Mouse (Mus musculus): ENCODE results near the gene Psmb8. TPM values are rescaled to one million over a fixed set of nuclear protein-coding genes. Genes with fewer than 3 reads are reported as not detected.

Psmb8 gene
- polyA plus RNA-seq, 1 experiment from 2014 or later = 58.6 TPM

DNA sequence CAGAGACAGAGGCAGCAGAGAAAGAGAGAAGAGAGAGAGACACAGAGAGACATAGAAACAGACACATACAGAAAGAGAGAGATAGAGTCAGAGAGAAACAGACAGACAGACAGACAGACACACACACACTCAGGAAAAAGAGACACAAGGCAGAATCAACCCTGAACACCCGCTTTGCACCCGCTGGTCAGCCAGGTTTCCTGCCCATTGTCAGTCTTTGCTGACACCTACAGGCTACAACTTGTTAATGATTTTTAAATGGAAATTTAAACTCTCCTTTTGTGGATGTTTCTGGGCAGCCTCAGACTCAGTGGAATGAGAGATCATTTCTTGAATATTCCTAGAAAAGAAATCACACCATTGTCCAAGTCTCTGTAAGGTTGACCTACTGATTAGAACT is 28.2 kb upstream of the Psmb8 start:
- DNase-seq (ENCODE audit: low spot score) = peak; percentile 85
- H3K9me3 ChIP-seq (ENCODE audit: low read length) = no peaks in the 10 kb centered on the region
- no peak overlapping the region for H3K4me3 ChIP-seq (ENCODE audit: low read depth, low read length)
- no peaks in the 10 kb centered on the region for H3K36me3 ChIP-seq (ENCODE audit: insufficient read depth, low read length)
- H3K9ac ChIP-seq (replicated peaks; ENCODE audit: low read depth) = no peak overlapping the region
- H3K27me3 ChIP-seq (replicated peaks; ENCODE audit: insufficient read depth, low read length) = no peaks in the 10 kb centered on the region
- no peak overlapping the region for H3K27ac ChIP-seq (ENCODE audit: low read length)
- ATAC-seq = peak; percentile 50
- H3K4me1 ChIP-seq (ENCODE audit: insufficient read depth, low read depth, low read length) = no peaks in the 10 kb centered on the region
- WGBS = 2% methylated on average over 2 of the region's 2 CpGs
- no peak overlapping the region for H3K4me2 ChIP-seq (replicated peaks; ENCODE audit: low read depth, low read length)
- TF ChIP-seq CTCF (IDR thresholded peaks at IDR 0.05) (peak; percentile 83), EP300 (IDR thresholded peaks at IDR 0.05) (no peak)

DNA sequence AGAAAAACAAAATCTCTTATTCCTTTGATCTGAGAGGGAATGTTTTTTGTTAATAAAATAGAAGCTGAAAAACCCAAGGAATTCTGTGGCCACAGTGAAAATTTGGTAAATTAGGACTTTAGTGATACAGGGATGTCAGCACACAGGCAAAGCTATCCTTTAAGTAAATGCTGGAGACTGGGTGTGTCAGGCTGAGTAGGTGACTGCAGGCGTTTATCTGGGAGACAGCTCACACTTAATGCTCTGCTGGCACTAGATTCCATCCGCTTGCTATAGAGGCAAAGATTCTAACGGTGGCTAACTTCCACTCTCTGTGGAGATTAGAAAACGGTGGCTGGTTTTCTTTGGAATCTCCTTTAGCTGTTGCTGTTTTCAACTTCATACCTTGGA is 27.0 kb upstream of the Psmb8 start:
- DNase-seq (ENCODE audit: low spot score) = no peak
- Histone ChIP-seq H3K36me3 (ENCODE audit: insufficient read depth, low read length) (no peaks in the 10 kb centered on the region), H3K9ac (replicated peaks; ENCODE audit: low read depth) (no peak overlapping the region), H3K4me3 (ENCODE audit: low read depth, low read length) (no peak overlapping the region), H3K9me3 (ENCODE audit: low read length) (no peaks in the 10 kb centered on the region), H3K4me1 (ENCODE audit: insufficient read depth, low read depth, low read length) (no peaks in the 10 kb centered on the region), H3K27me3 (replicated peaks; ENCODE audit: insufficient read depth, low read length) (no peaks in the 10 kb centered on the region), H3K4me2 (replicated peaks; ENCODE audit: low read depth, low read length) (no peak overlapping the region), H3K27ac (ENCODE audit: low read length) (no peak overlapping the region)
- TF ChIP-seq CTCF (IDR thresholded peaks at IDR 0.05) (no peak), EP300 (IDR thresholded peaks at IDR 0.05) (no peak)
- no peak for ATAC-seq
- WGBS = 14% methylated on average over 4 of the region's 4 CpGs

DNA sequence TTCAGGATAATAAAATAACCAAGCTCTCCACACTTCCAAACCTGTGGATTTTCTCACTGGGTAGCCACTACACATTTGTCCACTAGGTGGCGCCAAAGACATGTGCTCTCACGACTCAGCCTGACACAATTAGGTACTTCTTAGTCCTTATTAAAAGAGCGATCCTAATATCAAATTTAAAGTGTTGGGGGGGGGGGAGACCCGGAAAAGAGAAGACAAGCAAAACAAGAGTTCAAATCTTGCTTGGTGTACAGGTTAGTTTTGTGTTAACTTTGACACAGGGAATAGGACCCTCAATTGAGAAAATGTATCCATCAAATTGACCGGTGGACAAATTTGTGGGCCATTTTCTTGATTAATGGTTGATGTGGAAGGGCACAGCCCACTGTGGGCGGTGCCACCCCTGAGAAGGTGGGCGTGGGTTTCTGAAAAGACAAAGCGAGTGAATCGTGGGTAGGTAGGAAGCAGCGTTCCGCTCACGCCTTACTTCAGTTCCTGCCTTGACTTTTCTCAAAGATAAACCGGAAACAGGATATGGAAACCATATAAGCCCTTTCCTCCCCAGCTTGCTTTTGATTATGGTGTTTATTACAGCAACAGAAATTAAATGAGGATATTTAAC is 26.5 kb upstream of the Psmb8 start:
- WGBS = 25% methylated on average over 13 of the region's 13 CpGs
- no peak overlapping the region for H3K4me3 ChIP-seq (ENCODE audit: low read depth, low read length)
- H3K36me3 ChIP-seq (ENCODE audit: insufficient read depth, low read length) = no peaks in the 10 kb centered on the region
- TF ChIP-seq CTCF (IDR thresholded peaks at IDR 0.05) (peak; percentile 93), EP300 (IDR thresholded peaks at IDR 0.05) (no peak)
- H3K27me3 ChIP-seq (replicated peaks; ENCODE audit: insufficient read depth, low read length) = no peaks in the 10 kb centered on the region
- no peaks in the 10 kb centered on the region for H3K4me1 ChIP-seq (ENCODE audit: insufficient read depth, low read depth, low read length)
- no peak overlapping the region for H3K9ac ChIP-seq (replicated peaks; ENCODE audit: low read depth)
- H3K9me3 ChIP-seq (ENCODE audit: low read length) = no peaks in the 10 kb centered on the region
- ATAC-seq (peak; percentile 74), DNase-seq (ENCODE audit: low spot score) (peak; percentile 86)
- H3K27ac ChIP-seq (ENCODE audit: low read length) = no peak overlapping the region
- H3K4me2 ChIP-seq (replicated peaks; ENCODE audit: low read depth, low read length) = no peak overlapping the region

DNA sequence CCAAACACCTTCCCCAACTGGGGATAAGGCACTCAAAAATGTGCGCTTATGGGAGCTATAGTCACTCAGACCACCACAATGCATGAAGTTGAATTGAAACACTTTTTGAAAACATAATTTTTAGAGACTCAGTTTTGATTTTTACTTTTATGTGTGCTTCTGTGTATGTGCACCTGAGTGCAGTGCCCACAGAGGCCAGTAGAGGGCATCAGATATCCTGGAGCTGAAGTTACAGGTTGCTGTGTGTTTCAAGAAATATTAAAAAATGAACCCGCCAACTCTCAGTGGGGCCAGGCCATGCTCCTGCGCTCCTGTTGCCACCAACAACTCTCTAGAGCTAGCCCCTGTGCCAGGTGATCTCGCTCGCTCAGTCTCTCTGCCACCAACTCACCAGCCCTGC is 25.0 kb upstream of the Psmb8 start:
- Histone ChIP-seq H3K9me3 (ENCODE audit: low read length) (no peaks in the 10 kb centered on the region), H3K4me3 (ENCODE audit: low read depth, low read length) (no peak overlapping the region), H3K36me3 (ENCODE audit: insufficient read depth, low read length) (no peaks in the 10 kb centered on the region), H3K4me1 (ENCODE audit: insufficient read depth, low read depth, low read length) (no peaks in the 10 kb centered on the region), H3K27me3 (replicated peaks; ENCODE audit: insufficient read depth, low read length) (no peaks in the 10 kb centered on the region), H3K27ac (ENCODE audit: low read length) (no peak overlapping the region), H3K4me2 (replicated peaks; ENCODE audit: low read depth, low read length) (no peak overlapping the region), H3K9ac (replicated peaks; ENCODE audit: low read depth) (no peak overlapping the region)
- no peak for DNase-seq (ENCODE audit: low spot score)
- ATAC-seq = no peak
- WGBS = 92% methylated on average over 5 of the region's 5 CpGs
- TF ChIP-seq EP300 (IDR thresholded peaks at IDR 0.05) = no peak
- peak; percentile 30; the same call in 1 of the 2 replicates for TF ChIP-seq CTCF (IDR thresholded peaks at IDR 0.05)

DNA sequence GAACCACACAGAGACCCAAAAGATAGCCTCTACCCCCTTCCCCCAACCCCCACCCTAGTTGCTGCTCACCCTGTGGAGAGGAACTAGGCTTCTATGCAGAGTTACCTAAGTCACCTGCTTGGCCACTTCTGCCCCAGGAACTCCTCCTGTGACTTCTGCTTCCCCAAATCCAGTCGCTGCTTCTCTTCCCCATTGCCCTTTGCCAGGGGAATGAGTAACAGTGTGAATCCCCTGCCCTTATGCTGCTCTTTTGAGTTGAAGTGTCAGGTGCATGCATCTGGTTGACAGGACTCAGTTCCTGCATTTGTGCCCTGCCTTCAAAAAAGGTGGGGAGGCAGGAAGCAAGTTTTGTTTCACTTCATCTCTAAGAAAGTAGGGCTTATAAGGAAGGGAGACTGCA is 23.4 kb upstream of the Psmb8 start:
- no peak for ATAC-seq
- H3K27ac ChIP-seq (ENCODE audit: low read length) = no peak overlapping the region
- WGBS = 71% methylated on average over 1 of the region's 1 CpGs
- DNase-seq (ENCODE audit: low spot score) = no peak
- TF ChIP-seq CTCF (IDR thresholded peaks at IDR 0.05) = no peak
- H3K9ac ChIP-seq (replicated peaks; ENCODE audit: low read depth) = no peak overlapping the region
- H3K4me3 ChIP-seq (ENCODE audit: low read depth, low read length) = no peak overlapping the region
- no peaks in the 10 kb centered on the region for H3K36me3 ChIP-seq (ENCODE audit: insufficient read depth, low read length)
- no peaks in the 10 kb centered on the region for H3K9me3 ChIP-seq (ENCODE audit: low read length)
- H3K4me2 ChIP-seq (replicated peaks; ENCODE audit: low read depth, low read length) = no peak overlapping the region
- H3K4me1 ChIP-seq (ENCODE audit: insufficient read depth, low read depth, low read length) = no peaks in the 10 kb centered on the region
- H3K27me3 ChIP-seq (replicated peaks; ENCODE audit: insufficient read depth, low read length) = no peaks in the 10 kb centered on the region

DNA sequence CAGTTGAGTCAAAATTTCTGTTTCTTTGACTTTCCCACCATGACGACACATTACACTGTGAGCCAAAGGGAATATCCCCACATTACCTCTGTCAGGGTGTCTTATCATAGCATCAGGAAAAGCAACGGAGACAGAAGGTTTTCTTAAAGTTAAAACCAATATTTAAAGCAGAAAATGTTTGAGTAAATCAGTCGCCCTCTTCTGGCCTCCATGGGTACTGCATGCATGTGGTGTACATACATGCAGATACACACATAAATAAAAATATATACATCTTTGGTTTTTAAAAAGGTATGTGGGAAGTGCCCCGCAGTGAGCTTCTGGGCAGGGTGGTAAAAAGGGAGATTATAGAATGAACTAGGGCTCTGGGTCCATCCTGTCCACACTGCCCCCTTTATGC is 20.3 kb upstream of the Psmb8 start:
- no peak overlapping the region for H3K27ac ChIP-seq (ENCODE audit: low read length)
- H3K4me3 ChIP-seq (ENCODE audit: low read depth, low read length) = no peak overlapping the region
- H3K4me1 ChIP-seq (ENCODE audit: insufficient read depth, low read depth, low read length) = no peaks in the 10 kb centered on the region
- H3K36me3 ChIP-seq (ENCODE audit: insufficient read depth, low read length) = no peaks in the 10 kb centered on the region
- TF ChIP-seq CTCF (IDR thresholded peaks at IDR 0.05) (peak; percentile 50), EP300 (IDR thresholded peaks at IDR 0.05) (no peak)
- H3K9ac ChIP-seq (replicated peaks; ENCODE audit: low read depth) = no peak overlapping the region
- H3K27me3 ChIP-seq (replicated peaks; ENCODE audit: insufficient read depth, low read length) = no peaks in the 10 kb centered on the region
- ATAC-seq (no peak), DNase-seq (ENCODE audit: low spot score) (no peak)
- no peak overlapping the region for H3K4me2 ChIP-seq (replicated peaks; ENCODE audit: low read depth, low read length)
- 65% methylated on average over 4 of the region's 4 CpGs for WGBS
- H3K9me3 ChIP-seq (ENCODE audit: low read length) = no peaks in the 10 kb centered on the region

DNA sequence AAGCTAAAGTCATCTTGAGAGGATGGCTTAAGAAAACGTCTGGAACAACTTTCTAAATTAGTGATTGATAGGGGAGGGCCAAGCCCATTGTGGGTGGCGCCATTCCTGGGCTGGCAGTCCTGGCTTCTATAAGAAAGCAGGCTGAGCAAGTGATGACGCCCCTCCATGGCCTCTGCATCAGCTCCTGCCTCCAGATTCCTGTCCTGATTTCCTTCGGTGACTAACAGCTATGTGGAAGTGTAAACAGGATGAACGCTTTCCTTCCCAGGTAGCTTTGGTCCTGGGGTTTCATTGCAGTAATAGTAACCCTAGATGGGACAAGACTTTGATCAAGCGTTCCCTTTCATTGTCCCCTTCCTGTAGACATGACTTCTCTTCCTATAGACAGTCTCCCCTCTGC is 18.5 kb upstream of the Psmb8 start:
- H3K4me1 ChIP-seq (ENCODE audit: insufficient read depth, low read depth, low read length) = no peaks in the 10 kb centered on the region
- H3K9ac ChIP-seq (replicated peaks; ENCODE audit: low read depth) = no peak overlapping the region
- no peak overlapping the region for H3K4me3 ChIP-seq (ENCODE audit: low read depth, low read length)
- no peak for ATAC-seq
- H3K9me3 ChIP-seq (ENCODE audit: low read length) = no peaks in the 10 kb centered on the region
- H3K27ac ChIP-seq (ENCODE audit: low read length) = no peak overlapping the region
- no peak for DNase-seq (ENCODE audit: low spot score)
- TF ChIP-seq EP300 (IDR thresholded peaks at IDR 0.05) (no peak), CTCF (IDR thresholded peaks at IDR 0.05) (no peak)
- no peaks in the 10 kb centered on the region for H3K36me3 ChIP-seq (ENCODE audit: insufficient read depth, low read length)
- H3K4me2 ChIP-seq (replicated peaks; ENCODE audit: low read depth, low read length) = no peak overlapping the region
- WGBS = 45% methylated on average over 6 of the region's 6 CpGs
- 0 out of 2 replicates have a peak, but pooled peaks cover 2% of the 10 kb centered on the region for H3K27me3 ChIP-seq (replicated peaks; ENCODE audit: insufficient read depth, low read length)

All from lung, postnatal 0 days (tissue).